In the genomic region with DNA sequence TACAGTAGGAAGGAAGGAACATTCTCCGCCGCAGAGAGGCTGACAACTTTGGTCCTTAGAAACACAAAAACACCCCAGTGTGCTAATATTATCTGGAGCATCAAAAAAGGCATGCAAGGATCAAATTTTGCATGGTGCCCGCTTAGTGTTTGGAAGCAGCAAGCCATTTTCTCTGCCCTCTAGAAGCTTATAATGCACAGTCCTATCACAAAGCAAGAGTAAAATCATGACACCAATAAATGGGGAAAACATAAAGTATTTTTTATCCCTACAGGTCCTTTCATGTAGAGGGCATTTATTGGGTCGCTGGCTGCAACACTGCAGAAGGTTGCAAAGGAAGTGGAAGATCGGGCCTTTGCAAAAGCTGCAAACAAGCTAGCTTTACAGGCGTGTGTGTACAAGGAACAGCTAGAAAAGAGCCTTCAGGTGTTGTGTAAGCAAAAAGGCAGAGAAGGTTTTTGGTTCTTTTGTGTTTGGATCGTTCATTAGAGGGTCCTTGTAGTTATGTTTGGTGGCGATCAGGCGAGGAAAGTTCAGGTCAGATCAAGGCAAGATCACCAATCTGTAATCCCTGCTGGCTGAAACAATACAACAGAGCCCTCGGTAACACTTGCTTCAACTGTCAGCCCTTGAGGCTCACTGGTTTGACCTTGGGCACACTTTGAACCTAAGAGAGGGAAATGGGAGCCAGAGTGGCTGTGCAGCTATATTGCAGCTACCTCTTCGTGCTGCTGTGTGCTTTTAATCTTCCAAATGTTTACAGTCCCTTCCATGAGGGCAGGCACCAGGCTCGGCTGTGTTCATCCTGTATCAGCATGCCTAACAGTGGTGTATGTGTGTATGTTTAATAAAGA, we compare ENCODE assay signal across 8 mouse cellular contexts. TPM values are rescaled to one million over a fixed set of nuclear protein-coding genes. Genes with fewer than 3 reads are reported as not detected.
DNase-seq lines count a peak whose midpoint lies in the region; ATAC-seq lines count a peak whose summit lies in the region.

No protein-coding gene starts in this region.

- H3K4me2 ChIP-seq in heart, embryonic 11.5 days, result peak overlapping the region; percentile 85
- peak overlapping the region; percentile 77 for H3K4me2 ChIP-seq in neural tube, embryonic 13.5 days

- peaks cover 28% of the 10 kb centered on the region for H3K4me1 ChIP-seq in heart, embryonic 11.5 days (ENCODE audit: control insufficient read depth, insufficient read depth, low read length)
- peaks cover 46% of the 10 kb centered on the region for H3K4me1 ChIP-seq in forebrain, embryonic 10.5 days
- H3K4me1 ChIP-seq in neural tube, embryonic 13.5 days (replicated peaks), result peaks cover 47% of the 10 kb centered on the region

- H3K27me3 ChIP-seq in heart, embryonic 11.5 days (ENCODE audit: control insufficient read depth, insufficient read depth, low read length), result no peaks in the 10 kb centered on the region
- H3K27me3 ChIP-seq in forebrain, embryonic 10.5 days (ENCODE audit: poor library complexity, severe bottlenecking), result no peaks in the 10 kb centered on the region
- no peaks in the 10 kb centered on the region for H3K27me3 ChIP-seq in neural tube, embryonic 13.5 days

- no peaks in the 10 kb centered on the region for H3K9me3 ChIP-seq in heart, embryonic 11.5 days (replicated peaks; ENCODE audit: control insufficient read depth, low read length)
- no peaks in the 10 kb centered on the region for H3K9me3 ChIP-seq in forebrain, embryonic 10.5 days
- H3K9me3 ChIP-seq in neural tube, embryonic 13.5 days, result no peaks in the 10 kb centered on the region

- no peak for DNase-seq in heart, postnatal 36 days
- DNase-seq in ZHBTc4 (ENCODE audit: low read depth, low spot score), result peak; percentile 61
- no peak for DNase-seq in forebrain, embryonic 10.5 days (ENCODE audit: extremely low spot score, low spot score)
- DNase-seq in kidney, postnatal 36 days, result peak; percentile 24 to 30
- DNase-seq in gastrocnemius, adult 18-20 months (ENCODE audit: low spot score), result no peak
- DNase-seq in spleen, postnatal 36 days (ENCODE audit: low spot score in 2 of 2), result no peak

- no peaks in the 10 kb centered on the region for H3K36me3 ChIP-seq in heart, embryonic 11.5 days (ENCODE audit: control insufficient read depth, insufficient read depth, low read length)
- no peaks in the 10 kb centered on the region for H3K36me3 ChIP-seq in forebrain, embryonic 10.5 days (replicated peaks)
- no peaks in the 10 kb centered on the region for H3K36me3 ChIP-seq in neural tube, embryonic 13.5 days

- peak overlapping the region; percentile 88 for H3K4me3 ChIP-seq in heart, embryonic 11.5 days (ENCODE audit: low read depth, low read length)
- peak overlapping the region; percentile 93 for H3K4me3 ChIP-seq in forebrain, embryonic 10.5 days
- peak overlapping the region; percentile 90 for H3K4me3 ChIP-seq in neural tube, embryonic 13.5 days

- peak overlapping the region; percentile 94 for H3K9ac ChIP-seq in heart, embryonic 11.5 days (ENCODE audit: low read depth, low read length)
- H3K9ac ChIP-seq in neural tube, embryonic 13.5 days, result peak overlapping the region; percentile 97

- intact Hi-C loops in heart, postnatal 36 days (cut with DNase I), result loop anchor here (1.0 to 10.0 kb wide), 6 partner anchors 35 to 373 kb away; partner anchors contain the start of gene Cytip

- 10% methylated on average over 12 of the region's 12 CpGs for WGBS in heart, embryonic 11.5 days (ENCODE audit: insufficient replicate concordance)
- WGBS in forebrain, embryonic 10.5 days, result 7% methylated on average over 12 of the region's 12 CpGs
- 8% methylated on average over 12 of the region's 12 CpGs for WGBS in neural tube, embryonic 13.5 days

- H3K27ac ChIP-seq in heart, embryonic 11.5 days (ENCODE audit: low read depth, low read length), result peak overlapping the region; percentile 97
- peak overlapping the region; percentile 97 for H3K27ac ChIP-seq in forebrain, embryonic 10.5 days
- peak overlapping the region; percentile 99 for H3K27ac ChIP-seq in neural tube, embryonic 13.5 days (replicated peaks)

- ATAC-seq in heart, embryonic 11.5 days (replicated peaks; ENCODE audit: insufficient number of reproducible peaks, low FRiP score, low TSS enrichment), result no peak
- ATAC-seq in neural tube, embryonic 13.5 days (ENCODE audit: low read depth), result no peak

RNA-seq across cellular contexts. Expression of gene Upp2, which starts 1.0 kb away (rescaled TPM):
- polyA plus RNA-seq in heart, embryonic 11.5 days (2014; fragmentation: Nextera tagmentation; extraction: Ambion mirVana), result 8.4 and 8.6 TPM in 2 replicates
- 1 to 10 TPM; 2.7 to 5.0 TPM for total RNA-seq in heart, postnatal 36 days (2021)
- 3.9 and 4.5 TPM in 2 replicates for polyA plus RNA-seq in forebrain, embryonic 10.5 days (2016; fragmentation: Nextera tagmentation; extraction: Ambion mirVana)
- polyA plus RNA-seq in neural tube, embryonic 13.5 days (2015; fragmentation: Nextera tagmentation; extraction: Ambion mirVana), result 10.5 and 13.1 TPM in 2 replicates
- 1 to 10 TPM; 2.1 to 3.1 TPM for total RNA-seq in gastrocnemius, adult 18-20 months (2021)

RNA-seq across cellular contexts. Expression of gene Acvr1, which starts 1.1 kb away (rescaled TPM):
- polyA plus RNA-seq in heart, embryonic 11.5 days (2014; fragmentation: Nextera tagmentation; extraction: Ambion mirVana), result 11.8 and 12.9 TPM in 2 replicates
- 10 to 100 TPM; 16.0 to 16.8 TPM for total RNA-seq in heart, postnatal 36 days (2021)
- 3.0 and 3.5 TPM in 2 replicates for polyA plus RNA-seq in forebrain, embryonic 10.5 days (2016; fragmentation: Nextera tagmentation; extraction: Ambion mirVana)
- polyA plus RNA-seq in neural tube, embryonic 13.5 days (2015; fragmentation: Nextera tagmentation; extraction: Ambion mirVana), result 4.4 and 5.4 TPM in 2 replicates
- 10 to 100 TPM; 20.6 to 26.8 TPM for total RNA-seq in gastrocnemius, adult 18-20 months (2021)

Comparison
In these comparisons a context has a peak if more than half of its experiments do, and no peak if none do; other contexts are left out.
1. DNase-seq: peak in ZHBTc4 (single experiment) and kidney, postnatal 36 days (2 of 2); none in heart, postnatal 36 days (0 of 2), forebrain, embryonic 10.5 days (single experiment), gastrocnemius, adult 18-20 months (single experiment) and spleen, postnatal 36 days (0 of 2).
2. Peak in every context shown above with its lines, with median percentiles within 50 percentile points of each other: H3K27ac ChIP-seq and H3K4me3 ChIP-seq.